Mouse (Mus musculus) erythroblast, embryonic 14.5 days (primary cell): ENCODE measurements around the gene Calhm6. TPM values are rescaled to one million over a fixed set of nuclear protein-coding genes. Genes with fewer than 3 reads are reported as not detected.

Experiments
- H3K27me3 ChIP-seq: 2 replicates; pipeline ENCODE4 v1.6.1; 2012; ENCODE audit warnings: inconsistent platforms; ENCODE audit not compliant: control insufficient read depth
- H3K36me3 ChIP-seq: 2 replicates; pipeline ENCODE4 v1.6.1; 2012; ENCODE audit warnings: mild to moderate bottlenecking, inconsistent platforms; ENCODE audit not compliant: control insufficient read depth
- H3K4me1 ChIP-seq: 2 replicates; pipeline ENCODE4 v1.6.1; 2012; ENCODE audit warnings: inconsistent platforms; ENCODE audit not compliant: control insufficient read depth
- H3K4me3 ChIP-seq: replicated peaks from 2 replicates; pipeline ENCODE3; 2012; ENCODE audit warnings: moderate library complexity, mild to moderate bottlenecking, inconsistent platforms
- H3K9me3 ChIP-seq: 2 replicates; pipeline ENCODE4 v1.6.1; 2012; ENCODE audit warnings: low read length, inconsistent platforms, mixed read lengths; ENCODE audit not compliant: control insufficient read depth
- GATA1 ChIP-seq: IDR thresholded peaks from 2 replicates; pipeline ENCODE4 v1.6.1; 2012; ENCODE audit warnings: low read length, inconsistent platforms, mixed read lengths
- TAL1 ChIP-seq: IDR thresholded peaks from 3 replicates; pipeline ENCODE4 v1.6.1; 2012; ENCODE audit warnings: low read length, inconsistent platforms, mixed read lengths
- polyA plus RNA-seq: library from polyadenylated mRNA; stranded (reverse); fragments of >175 nt; gene quantifications from 2 replicates; pipeline ENCODE4 v1.2.3, GENCODE M21; 2012

The Calhm6 gene
- polyA plus RNA-seq, 1 experiment, result not detected

DNA sequence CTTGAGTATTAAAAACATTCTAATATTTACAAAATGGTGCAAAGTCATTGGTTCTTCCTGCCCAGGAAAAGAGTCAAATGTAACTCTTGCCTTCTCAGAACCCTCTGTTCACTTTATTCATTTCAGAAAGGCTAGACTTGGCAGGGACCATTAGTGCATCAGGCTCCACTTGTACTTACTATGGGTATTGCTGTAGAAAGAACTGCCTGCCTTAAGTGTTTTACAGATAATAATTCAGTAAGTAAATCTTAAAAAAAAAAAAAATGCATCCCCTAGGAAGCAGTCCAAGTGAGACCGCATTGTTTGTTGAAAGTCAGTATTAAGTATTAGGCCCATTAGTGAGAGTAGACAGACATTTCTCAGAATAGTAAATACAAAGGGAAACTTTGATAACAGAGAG is 41.3 kb downstream of the Calhm6 start:
- H3K4me3 ChIP-seq, result no peak overlapping the region
- H3K36me3 ChIP-seq, result no peaks in the 10 kb centered on the region
- no peak for TF ChIP-seq TAL1
- TF ChIP-seq GATA1, result no peak
- H3K9me3 ChIP-seq, result no peaks in the 10 kb centered on the region
- H3K4me1 ChIP-seq, result no peaks in the 10 kb centered on the region
- H3K27me3 ChIP-seq, result no peaks in the 10 kb centered on the region

Other genes with a start within 250 kb of the Calhm6 start
- not detected in 2 replicates for gene Rsph4a, start 222.9 kb downstream of the Calhm6 start, polyA plus RNA-seq
- gene Zup1, start 176.7 kb downstream of the Calhm6 start, polyA plus RNA-seq, result 0.05 and 0.23 TPM in 2 replicates
- 2.7 and 3.2 TPM in 2 replicates for gene Rwdd1, start 108.4 kb downstream of the Calhm6 start, polyA plus RNA-seq
- not detected in 2 replicates for gene Trappc3l, start 90.4 kb downstream of the Calhm6 start, polyA plus RNA-seq
- not detected in 2 replicates for gene Calhm4, start 83.7 kb downstream of the Calhm6 start, polyA plus RNA-seq
- not detected in 2 replicates for gene Calhm5, start 31.5 kb downstream of the Calhm6 start, polyA plus RNA-seq
- 0.02 TPM in 1 of 2 replicates, not detected in the other for gene Dse, start 79.7 kb upstream of the Calhm6 start, polyA plus RNA-seq
- 1.7 and 2.7 TPM in 2 replicates for gene Tspyl1, start 154.2 kb upstream of the Calhm6 start, polyA plus RNA-seq
- gene Tspyl4, start 169.5 kb upstream of the Calhm6 start, polyA plus RNA-seq, result 0.03 TPM in 1 of 2 replicates, not detected in the other